Mouse (Mus musculus): Measurements from ENCODE around the gene Ccdc57.

The Ccdc57 gene

DNA sequence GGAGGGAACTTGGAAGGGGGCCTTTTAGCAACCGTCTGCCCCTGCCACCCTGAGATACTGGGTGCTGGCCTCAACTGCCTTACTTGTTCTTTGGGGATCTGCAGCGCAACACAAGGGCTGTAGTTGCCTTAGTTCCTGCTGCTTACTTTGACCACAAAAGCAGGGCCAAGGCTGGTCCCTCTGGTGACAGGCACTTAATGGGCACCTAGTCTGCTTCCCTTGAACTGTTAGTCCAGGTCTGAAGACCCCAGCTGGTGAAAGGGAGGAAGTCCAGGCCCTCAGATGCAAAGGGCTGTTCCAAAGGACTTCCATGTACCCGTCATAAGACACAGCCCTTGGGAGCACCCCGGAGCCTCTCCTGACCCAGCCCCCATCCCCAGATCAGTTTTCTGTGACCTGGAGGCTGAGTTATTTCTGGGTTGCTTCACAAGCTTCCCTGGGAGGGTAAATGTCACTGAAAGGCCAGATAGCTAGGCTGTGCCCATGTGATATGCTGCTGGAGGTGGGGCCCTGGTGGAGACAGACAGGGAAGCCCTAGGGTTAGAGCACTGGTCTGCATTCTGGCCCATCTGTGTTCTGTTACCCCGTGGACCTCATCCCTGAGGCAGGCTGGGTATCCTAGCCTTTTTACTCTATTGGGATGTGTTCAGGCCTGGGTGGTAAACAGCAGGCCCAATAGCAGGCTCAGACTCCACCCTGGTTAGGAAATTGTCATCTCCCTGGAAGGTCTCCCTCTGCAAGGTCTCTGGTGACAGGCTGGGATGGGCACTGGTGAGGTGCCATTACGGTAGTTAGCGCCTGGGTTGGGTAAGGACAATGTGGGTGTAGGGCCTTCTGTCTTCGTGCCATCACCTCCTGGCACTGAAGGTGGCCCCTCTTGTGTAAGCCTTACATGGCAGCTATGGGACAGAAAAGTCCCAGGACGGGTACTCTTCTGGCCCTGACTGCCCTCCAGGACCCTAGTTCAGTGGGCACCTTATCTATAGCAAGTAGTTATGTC is 19.4 kb upstream of the Ccdc57 start:
- DNase-seq (ENCODE audit: low read depth, low spot score), result no peak

- DNase-seq (ENCODE audit: low read depth, low spot score), result no peak
These were observed 18.6 kb upstream of the Ccdc57 start for GRCm38 (mm10) chr11:120951237-120951636.

- DNase-seq (ENCODE audit: low read depth, low spot score), result peak; percentile 97
These were observed 17.9 kb upstream of the Ccdc57 start for GRCm38 (mm10) chr11:120950281-120951202.

GRCm38 (mm10) chr11:120949863-120950262 is 17.2 kb upstream of the Ccdc57 start:
- no peak for DNase-seq (ENCODE audit: low read depth, low spot score)

DNA sequence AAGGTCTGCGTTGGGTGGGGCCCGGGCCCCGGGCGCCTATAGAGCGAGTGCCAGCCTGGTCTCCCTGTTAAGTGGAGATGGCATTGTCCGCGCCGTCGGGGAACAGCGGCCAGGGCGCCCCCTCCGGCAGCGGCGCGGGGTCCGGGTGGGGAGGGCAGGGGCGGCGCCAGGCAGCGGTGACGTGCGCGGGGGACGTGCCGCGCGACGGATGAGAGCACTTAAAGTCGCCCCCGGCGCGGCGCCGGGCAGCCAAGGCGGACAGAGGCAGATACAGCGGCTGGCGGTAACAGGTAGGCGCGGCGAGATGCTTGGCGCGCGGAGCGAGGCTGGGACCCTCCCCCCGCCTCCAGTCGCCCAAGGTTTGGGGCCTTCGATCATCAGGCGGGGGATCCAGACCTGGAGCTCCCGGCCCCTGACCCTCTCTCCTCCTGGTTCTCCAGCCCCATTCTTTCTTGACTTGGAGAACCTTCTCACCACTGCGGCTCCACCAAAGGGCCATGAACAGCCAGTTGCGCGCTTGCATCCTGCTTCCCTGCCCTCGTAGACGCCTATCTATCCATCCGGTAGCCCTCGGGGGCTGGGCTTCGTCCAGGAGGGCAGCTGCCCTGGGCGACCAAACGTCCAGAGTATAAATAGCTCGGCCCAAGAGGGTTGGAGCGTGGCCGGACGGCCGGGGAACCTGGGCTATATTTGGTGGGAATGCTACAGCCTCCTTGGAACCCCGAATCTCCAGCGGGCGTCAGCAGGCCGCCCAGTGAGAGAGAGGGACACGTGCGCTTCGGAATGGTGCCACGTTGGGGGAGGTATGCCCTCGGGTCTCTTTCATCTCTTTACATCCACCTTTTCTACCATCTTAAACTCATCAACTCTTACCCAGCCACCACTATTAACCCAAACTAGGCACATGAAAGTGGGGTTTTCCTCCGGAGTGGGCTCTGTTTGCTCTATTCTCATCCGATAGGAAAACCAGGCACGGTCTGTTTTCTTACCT is 16.5 kb upstream of the Ccdc57 start:
- DNase-seq (ENCODE audit: low read depth, low spot score), result peak; percentile 68

GRCm38 (mm10) chr11:120948328-120948727 is 15.7 kb upstream of the Ccdc57 start, which contains the start of gene Slc16a3:
TSS of gene Slc16a3 (plus strand) at chr11:120948480.
- DNase-seq (ENCODE audit: low read depth, low spot score), result peak; percentile 24

GRCm38 (mm10) chr11:120945926-120946325 is 13.3 kb upstream of the Ccdc57 start:
- DNase-seq (ENCODE audit: low read depth, low spot score), result no peak

- DNase-seq (ENCODE audit: low read depth, low spot score), result peak; percentile 64
These were observed 12.6 kb upstream of the Ccdc57 start for GRCm38 (mm10) chr11:120945266-120945665.

GRCm38 (mm10) chr11:120940959-120941358 is 8.3 kb upstream of the Ccdc57 start:
- DNase-seq (ENCODE audit: low read depth, low spot score), result no peak

DNA sequence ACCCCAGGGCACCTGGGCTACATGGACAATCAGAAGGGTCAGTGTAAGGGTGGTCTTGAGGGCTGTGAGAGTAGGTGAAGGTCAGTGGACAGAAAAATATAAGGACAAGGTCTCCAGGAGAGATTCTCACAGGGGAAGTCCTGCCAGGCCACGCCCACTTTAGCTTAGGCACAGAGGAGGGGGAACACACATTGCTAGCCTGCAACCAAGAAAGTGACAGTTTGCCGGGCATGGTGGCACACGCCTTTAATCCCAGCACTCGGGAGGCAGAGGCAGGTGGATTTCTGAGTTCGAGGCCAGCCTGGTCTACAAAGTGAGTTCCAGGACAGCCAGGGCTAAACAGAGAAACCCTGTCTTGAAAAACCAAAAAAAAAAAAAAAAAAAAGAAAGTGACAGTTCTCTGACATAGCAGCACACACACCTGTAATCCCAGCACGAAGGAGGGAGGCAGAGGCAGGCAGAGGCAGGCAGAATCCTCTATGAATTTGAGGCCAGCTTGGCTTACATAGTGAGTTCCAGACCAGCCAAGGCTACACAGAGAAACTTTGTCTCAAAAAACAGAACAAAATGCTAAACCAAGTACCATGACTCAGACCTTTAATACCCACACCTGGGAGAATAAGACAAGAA is 7.2 kb upstream of the Ccdc57 start:
- DNase-seq (ENCODE audit: low read depth, low spot score), result no peak

DNA sequence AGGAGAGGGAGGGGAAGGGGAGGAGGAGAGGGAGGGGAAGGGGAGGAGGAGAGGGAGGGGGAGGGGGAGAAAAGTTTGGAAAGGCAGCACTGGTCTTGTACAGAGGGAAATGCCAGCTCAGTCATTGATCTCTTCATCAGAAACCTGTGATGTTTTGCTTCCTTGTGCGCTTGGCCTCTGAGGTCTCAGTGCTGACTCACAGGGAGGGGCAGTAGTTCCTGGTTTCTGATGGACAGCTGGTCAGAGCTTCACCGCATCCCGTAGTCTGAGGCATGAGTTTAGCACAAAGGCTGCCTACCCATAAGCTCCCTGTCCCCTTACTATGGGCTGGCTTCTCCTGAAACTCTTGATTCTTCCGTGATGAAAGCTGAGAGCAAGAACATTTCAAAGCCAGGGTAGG is 6.1 kb upstream of the Ccdc57 start:
- DNase-seq (ENCODE audit: low read depth, low spot score), result peak; percentile 40

DNA sequence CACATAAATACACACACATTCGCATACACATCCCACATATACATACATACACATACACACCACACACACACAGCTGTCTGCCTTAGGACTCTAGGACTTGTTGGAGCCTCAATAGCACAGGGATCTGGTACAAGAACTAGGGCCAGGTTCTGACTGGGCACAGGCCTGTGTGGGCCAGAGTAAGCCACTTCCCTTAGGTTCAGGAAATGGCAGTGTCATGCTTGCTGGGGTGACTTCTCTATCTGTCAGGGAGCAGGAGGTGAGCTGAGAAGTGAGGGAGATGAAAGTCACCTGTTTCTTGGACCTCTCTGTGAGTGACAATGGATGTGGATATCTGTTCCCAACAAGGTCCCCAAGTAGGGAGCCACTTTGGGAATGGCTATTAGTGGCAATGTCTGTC is 5.3 kb upstream of the Ccdc57 start:
- DNase-seq (ENCODE audit: low read depth, low spot score), result no peak

GRCm38 (mm10) chr11:120931479-120931878 is 1.2 kb downstream of the Ccdc57 start:
- DNase-seq (ENCODE audit: low read depth, low spot score), result no peak

GRCm38 (mm10) chr11:120928468-120928867 is 4.2 kb downstream of the Ccdc57 start:
- DNase-seq (ENCODE audit: low read depth, low spot score), result no peak

DNA sequence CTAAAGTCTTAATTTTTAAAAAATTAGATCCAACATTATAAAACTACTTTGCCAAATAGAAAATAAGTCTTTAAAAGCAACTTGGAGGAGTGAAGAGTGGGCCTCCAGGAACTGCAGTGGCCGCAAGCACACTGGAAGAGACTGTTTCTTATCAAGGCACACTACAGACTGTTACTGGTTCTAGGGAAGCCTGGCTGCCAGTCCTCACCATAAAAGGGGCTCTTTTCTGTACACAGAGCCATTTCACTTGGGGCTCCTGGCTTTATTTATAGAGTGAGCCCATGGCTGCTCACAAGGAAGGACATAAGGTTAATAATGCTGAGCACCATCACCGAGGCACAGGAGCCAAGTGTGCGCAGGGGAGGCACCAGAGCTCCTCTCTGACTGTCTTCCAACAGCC is 10.1 kb downstream of the Ccdc57 start:
- no peak for DNase-seq (ENCODE audit: low read depth, low spot score)

DNA sequence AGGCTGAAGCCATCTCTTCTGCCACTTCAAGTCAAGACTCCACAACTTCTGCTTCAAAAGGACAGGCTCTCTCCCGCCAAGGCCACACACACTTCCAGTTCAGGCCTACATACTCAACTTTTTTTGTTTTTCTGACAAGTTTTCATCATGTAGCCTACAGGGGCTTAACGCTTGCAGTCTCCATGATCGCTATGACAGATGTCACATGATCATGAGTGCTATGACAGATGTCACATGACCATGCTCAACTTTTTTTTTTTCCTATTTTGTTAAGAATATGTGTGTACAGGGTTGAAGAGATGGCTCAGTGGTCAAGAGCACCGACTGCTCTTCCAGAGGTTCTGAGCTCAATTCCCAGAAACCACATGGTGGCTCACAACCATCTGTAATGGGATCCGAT is 14.9 kb downstream of the Ccdc57 start:
- DNase-seq (ENCODE audit: low read depth, low spot score), result no peak

- DNase-seq (ENCODE audit: low read depth, low spot score), result peak; percentile 85
These were observed 16.2 kb downstream of the Ccdc57 start for GRCm38 (mm10) chr11:120916477-120916876.

DNA sequence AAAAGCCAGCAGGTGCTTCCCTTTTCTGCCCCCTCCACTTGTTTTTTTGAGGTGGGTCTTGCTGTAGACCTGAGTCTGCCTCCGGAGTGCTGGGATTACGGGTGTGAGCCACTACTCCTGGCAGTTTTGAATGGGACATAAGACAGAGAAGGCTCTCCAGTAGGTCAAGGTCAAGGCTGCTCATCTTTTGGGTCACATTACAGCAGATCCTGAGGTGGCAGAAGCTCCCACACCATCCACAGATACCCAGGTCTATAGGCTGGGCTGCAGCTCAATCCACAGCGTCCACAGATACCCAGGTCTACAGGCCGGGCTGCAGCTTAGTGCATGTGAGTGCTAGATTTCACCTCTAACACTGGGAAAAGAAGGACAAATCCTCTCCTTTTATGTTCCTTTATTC is 18.9 kb downstream of the Ccdc57 start:
- DNase-seq (ENCODE audit: low read depth, low spot score), result no peak

- peak; percentile 86 for DNase-seq (ENCODE audit: low read depth, low spot score)
These were observed 27.2 kb downstream of the Ccdc57 start for GRCm38 (mm10) chr11:120905430-120905873.

- no peak for DNase-seq (ENCODE audit: low read depth, low spot score)
These were observed 28.1 kb downstream of the Ccdc57 start for GRCm38 (mm10) chr11:120904561-120904960.
